Mouse (Mus musculus) adrenal gland, postnatal 25 days (tissue): Measurements from ENCODE around the gene 4930550C14Rik. TPM values are rescaled to one million over a fixed set of nuclear protein-coding genes. Genes with fewer than 3 reads are reported as not detected.

ENCODE experiments used
- DNase-seq: peaks from one replicate; pipeline ENCODE4 v3.0.0; 2021; ENCODE audit warnings: mixed read lengths
- long read RNA-seq: library from polyadenylated mRNA; stranded (forward); transcript quantifications from one replicate; pipeline ENCODE4 v2.0.0, GENCODE M21; 2021
- total RNA-seq: library from RNA; stranded (reverse); gene quantifications from 2 replicates; pipeline ENCODE4 v1.2.3, GENCODE M21; 2021

Gene 4930550C14Rik
- total RNA-seq, result 1.4 and 2.5 TPM in 2 replicates
- long read RNA-seq, partial matches to known transcripts, result 0 of 1 reads
- long read RNA-seq, other reads (novel, unspliced or antisense), result 1 of 1 reads

DNA sequence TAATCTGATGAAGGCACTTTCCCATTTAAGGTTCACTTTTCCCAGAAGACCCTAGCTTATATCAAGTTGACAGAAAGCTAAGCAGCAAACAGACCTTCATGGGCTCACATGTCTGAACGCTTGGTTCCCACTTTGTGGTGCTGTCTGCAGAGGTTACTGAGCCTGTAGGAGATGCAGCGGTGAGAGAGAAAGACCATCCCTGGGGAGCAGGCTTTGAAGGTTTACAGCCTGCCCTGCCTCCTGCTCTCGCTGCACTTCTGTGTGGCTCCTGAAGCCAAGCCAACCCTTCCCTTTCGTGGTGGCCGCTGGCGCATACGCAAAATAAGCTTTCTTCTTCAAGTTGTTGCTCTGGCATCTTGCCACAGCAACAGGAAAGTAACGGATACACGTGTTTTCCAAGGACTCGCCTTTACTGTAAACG lies at the start of gene 4930550C14Rik:
Gene 4930550C14Rik (plus strand): TSS at position 35 of the 421 bp plus-strand sequence.
- peak; percentile 45 for DNase-seq

DNA sequence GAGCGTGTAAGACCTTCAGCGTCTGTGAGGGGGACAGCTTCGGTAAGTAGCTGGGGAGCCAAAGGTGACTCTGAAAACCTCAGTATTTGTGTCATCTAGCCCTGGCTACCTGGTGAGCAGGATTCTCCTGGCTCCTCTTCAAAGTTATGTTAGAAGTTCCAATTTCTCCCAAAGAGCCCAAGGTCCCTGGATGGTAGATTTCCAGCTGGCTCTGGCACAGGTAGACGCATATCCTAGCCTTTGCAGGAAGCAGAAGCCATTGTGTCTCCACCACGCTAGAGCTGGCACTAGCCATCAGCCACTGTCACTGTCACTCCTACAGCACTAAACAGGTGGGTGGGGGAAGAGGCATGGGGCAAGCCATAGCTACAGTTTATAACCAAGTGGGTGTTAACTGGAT lies 49.0 kb upstream of the 4930550C14Rik start:
- DNase-seq, result no peak

GRCm38 (mm10) chr9:53356219-53357155 lies 45.6 kb upstream of the 4930550C14Rik start:
- DNase-seq, result no peak

DNA sequence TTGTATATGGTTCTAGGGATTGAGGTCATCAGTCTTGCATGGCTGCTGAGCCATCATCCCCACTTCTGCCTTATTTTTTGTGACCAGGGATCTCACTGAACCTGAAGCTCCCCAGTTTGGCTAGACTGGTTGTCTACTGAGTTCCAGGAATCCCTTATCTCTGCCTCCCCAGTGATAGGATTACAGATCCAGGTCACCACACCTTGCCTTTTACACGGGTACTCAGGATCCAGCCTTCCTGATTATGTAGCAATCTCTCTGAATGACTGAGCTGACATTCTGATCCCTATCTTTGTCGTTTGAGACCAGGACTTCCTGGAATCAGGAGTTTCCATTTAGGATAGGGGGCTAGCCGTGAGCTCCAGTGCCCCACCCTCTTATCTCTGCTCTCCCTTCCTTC lies 30.8 kb upstream of the 4930550C14Rik start:
- DNase-seq, result no peak

DNA sequence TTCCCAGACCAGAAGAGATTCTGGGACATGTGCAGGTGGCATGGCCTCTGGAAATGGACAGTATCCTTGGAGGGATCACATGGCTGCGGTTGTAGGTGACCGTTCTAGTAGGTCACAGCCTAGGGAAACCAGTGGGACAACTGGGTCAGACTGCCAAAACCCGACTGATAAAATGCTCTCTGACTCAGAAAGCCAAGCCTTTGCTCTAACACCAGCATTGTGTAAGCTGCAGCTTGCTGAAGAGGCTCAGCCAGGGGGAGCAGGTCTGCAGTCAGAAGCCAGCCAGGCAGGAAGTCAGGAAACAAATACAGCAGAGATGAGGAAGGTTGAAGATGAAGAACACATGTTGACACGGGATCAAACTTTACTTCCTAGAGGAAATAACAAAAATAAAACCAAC lies 26.2 kb upstream of the 4930550C14Rik start:
- DNase-seq, result peak; percentile 18

GRCm38 (mm10) chr9:53376820-53377219 lies 25.3 kb upstream of the 4930550C14Rik start:
- DNase-seq, result peak; percentile 9

DNA sequence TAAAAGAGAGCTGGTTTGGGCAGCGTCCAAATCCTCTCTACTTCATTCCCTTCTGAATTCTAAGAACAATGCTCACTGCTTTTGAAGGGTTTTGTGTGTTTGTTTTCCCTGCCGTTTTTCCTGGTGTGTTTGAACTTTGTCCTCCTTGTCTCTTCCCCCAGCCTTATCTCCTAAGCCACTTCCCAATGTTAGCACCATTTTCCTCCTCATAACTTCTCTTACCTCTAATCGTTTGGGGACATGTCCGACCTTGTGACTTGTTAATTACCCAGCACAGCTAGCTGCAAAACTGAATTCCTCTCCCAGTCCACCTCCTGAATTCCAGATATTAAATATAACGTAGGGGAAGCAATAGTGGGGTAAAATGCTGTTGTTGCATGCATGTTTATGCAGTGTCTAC lies 24.5 kb upstream of the 4930550C14Rik start:
- no peak for DNase-seq

DNA sequence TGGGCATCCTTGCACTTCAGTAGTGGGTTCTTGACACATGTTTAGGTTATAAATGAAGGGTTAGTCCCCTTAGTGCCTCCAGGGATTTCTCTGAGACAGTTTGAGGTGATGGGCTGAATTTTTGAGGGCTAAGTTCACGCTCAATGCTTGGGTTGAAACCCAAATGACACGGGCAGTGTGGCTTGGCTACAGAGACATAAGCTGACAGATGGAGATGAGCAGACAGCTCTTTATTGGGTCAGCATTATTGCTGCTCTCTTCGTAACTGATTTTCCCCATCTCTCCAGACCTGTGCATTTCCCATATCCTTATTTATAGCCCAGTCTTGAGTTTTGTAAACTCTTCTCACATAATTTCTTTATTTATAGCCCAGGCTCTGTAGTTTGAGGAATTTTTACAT lies 24.0 kb upstream of the 4930550C14Rik start:
- DNase-seq, result no peak

DNA sequence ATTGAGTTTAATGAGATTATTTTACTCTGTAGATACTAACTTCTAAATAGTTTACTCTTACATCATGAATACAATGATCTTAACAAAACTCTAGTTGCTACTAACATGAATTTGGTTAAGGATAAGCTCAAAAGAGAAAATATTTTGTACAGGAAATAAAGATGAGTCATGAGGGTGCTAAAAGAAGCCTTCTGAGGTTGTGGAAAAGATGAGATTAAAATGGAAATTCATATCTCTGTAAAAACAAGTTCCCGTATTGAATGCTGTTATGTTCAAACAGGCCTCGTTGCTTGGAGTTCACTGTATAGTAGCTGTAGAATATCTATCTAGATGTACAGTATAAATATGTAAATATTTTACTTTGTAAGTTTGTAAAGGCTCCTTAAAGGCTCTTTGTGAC lies 21.5 kb upstream of the 4930550C14Rik start:
- DNase-seq, result no peak

DNA sequence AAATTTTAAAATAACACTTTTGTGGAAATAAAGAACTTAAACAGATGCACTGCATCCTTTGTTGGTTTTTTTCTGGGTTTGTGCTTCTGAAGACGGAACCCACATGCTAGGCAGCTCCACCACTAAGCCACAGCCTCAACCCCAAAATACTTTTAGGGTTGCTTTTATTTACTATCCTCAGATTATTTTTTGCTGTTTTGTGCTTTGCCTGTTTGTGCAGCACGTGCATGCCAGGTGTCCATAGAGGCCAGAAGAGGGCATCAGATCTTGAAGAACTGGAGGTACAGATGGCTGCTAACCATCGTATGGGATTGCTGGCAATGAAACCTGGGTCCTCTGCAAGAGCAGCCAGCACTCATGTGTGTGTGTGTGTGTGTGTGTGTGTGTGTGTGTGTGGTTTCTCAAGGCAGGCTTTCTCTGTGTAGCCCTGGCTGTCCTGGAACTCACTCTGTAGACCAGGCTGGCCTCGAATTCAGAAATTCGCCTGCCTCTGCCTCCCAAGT lies 21.0 kb upstream of the 4930550C14Rik start:
- DNase-seq, result no peak

- DNase-seq, result peak; percentile 70
Observed at GRCm38 (mm10) chr9:53383951-53384866, 17.9 kb upstream of the 4930550C14Rik start, which contains the start of gene Kdelc2. Kdelc2 (plus strand) TSS chr9:53384025.

GRCm38 (mm10) chr9:53384873-53385272 lies 17.3 kb upstream of the 4930550C14Rik start:
- no peak for DNase-seq

DNA sequence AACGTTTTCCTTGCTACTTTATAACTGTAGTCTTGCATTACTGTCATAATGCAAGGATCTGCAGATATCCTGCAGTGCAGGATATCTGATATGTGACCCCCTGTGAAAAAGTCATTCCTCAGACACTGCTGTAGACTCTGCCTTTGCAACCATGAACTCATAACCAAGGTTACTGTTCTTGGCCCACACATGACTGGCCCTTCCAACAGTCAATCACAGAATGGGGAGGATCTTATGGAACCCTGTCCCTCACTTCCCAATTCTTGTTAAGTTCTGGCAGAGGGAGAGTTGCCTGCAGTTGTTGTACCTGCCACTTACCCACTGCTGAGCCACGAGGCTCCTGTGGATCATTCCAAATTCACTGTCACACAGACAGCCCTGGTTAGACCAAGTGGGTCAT lies 14.7 kb upstream of the 4930550C14Rik start:
- no peak for DNase-seq

DNA sequence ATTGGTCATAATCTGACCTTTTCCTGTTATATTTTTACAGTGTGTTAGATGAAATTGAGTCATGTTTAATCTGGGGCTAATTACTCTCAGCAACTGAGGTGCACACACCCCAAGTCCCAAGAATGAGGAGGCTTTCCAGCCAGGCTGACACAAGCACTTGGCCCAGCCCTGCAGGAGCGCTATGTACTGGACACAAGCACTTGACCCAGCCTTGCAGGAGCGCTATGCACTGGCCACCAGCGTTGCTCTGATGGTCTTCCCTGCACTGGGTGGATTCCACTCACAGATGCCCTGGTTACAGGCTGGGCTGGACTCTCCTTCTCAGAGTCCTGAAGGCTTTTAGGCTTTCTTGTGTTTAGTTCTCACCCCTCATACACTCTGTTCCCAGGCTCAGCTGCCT lies 13.0 kb upstream of the 4930550C14Rik start:
- DNase-seq, result no peak

GRCm38 (mm10) chr9:53390136-53390535 lies 12.0 kb upstream of the 4930550C14Rik start:
- no peak for DNase-seq

GRCm38 (mm10) chr9:53397685-53398387 lies 4.3 kb upstream of the 4930550C14Rik start:
- DNase-seq, result no peak

DNA sequence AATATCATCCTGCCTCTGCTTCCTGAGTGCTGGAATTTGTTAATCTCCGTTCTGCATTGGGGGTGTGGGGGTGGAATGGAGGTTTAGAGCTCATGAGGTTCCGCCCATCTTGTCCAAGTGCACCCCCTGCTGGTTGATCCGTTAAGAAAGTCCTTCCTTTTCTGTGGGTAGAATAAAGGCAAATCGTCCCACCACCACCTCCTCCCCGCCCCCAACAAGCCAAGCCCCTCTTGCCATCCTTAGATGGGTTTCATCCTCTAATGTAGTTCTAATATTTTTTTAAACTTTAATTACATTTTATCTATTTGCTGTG lies 3.8 kb upstream of the 4930550C14Rik start:
- peak; percentile 68 for DNase-seq

DNA sequence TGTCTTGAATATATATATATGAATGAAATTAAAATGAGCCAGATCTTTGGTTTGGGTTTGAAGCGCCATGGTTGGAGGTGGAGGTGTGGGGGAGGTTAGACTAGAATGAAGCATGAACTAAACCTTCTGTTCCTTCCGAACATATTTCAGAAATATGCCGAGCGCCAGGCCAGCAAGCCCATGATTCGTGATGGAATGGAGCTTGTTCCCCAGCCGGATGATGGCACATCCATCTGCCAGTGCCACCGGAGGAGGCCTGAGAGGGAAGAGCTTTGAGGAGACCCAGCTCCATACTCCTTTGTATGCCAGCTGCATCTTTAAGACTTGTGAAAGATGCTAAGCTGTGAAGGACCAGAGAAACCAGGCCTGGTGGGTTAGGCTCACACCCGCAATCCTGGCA lies 2.6 kb upstream of the 4930550C14Rik start:
- no peak for DNase-seq

DNA sequence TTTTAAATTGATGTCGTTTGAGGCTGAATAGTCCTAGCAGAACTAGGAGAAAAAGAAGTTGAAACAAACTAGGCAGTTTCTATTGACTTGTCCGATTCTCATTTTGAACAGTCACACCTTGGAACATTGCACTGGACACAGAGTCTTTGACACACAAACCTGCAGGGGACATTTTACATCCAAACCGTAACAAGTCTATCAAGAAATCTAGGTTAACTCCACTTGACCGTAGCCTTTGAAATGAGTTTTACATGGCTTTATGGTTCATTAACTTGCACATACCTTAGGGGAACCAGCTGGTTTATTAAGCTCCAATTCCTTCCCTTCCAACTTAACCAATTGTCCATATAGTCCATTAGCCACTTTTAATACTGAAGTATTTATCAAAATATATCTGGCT lies 1.4 kb upstream of the 4930550C14Rik start:
- no peak for DNase-seq

DNA sequence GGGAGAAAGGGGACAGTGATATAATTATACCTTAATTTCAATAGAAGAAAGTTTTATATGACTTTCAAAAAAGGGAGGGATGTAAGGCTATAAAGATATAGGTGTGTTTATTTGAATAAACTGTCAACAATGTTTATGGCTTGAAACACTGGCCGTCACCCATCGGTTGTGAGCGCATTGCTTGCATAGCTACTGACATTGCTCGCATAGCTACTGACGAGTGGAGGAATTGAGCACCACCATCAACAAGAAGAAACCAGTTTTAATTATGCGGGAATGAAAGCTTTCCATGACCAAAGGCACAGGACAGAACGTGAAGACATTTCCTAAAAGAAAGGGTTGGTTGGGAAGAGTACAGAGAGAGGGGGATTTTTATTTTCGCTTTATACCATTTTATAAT lies 979 bp upstream of the 4930550C14Rik start:
- no peak for DNase-seq

GRCm38 (mm10) chr9:53402991-53403390 lies 866 bp downstream of the 4930550C14Rik start:
- no peak for DNase-seq
